Mouse (Mus musculus) liver, embryonic 12.5 days (tissue): ENCODE results near the gene Zfp609. TPM values are rescaled to one million over a fixed set of nuclear protein-coding genes. Genes with fewer than 3 reads are reported as not detected.
"Not testable (repeated sequence)": the region's sequence is repeated elsewhere in the genome, so short reads cannot be mapped to it uniquely, and the experiment has no call there.

Experiments
- ATAC-seq: fragments of 200-750 bp; cut with Nextera tagmentation; 2 replicates; pipeline ENCODE4 v1.8.0; 2017; ENCODE audit warnings: moderate number of reproducible peaks, mild to moderate bottlenecking, moderate library complexity
- H3K27ac ChIP-seq: fragments of 300-500 bp; sonication (generic); 2 replicates; pipeline ENCODE4 v1.5.1; 2016; ENCODE audit warnings: mild to moderate bottlenecking
- H3K27me3 ChIP-seq: fragments of 300-500 bp; sonication (generic); replicated peaks from 2 replicates; pipeline ENCODE4 v1.6.1; 2016; ENCODE audit warnings: mild to moderate bottlenecking, moderate library complexity
- H3K36me3 ChIP-seq: fragments of 300-500 bp; sonication (generic); 2 replicates; pipeline ENCODE4 v1.6.1; 2016; ENCODE audit warnings: mild to moderate bottlenecking, moderate library complexity
- H3K4me1 ChIP-seq: fragments of 300-500 bp; sonication (generic); 2 replicates; pipeline ENCODE4 v1.6.1; 2016
- H3K4me2 ChIP-seq: fragments of 300-500 bp; sonication (generic); 2 replicates; pipeline ENCODE4 v1.6.1; 2016; ENCODE audit warnings: mild to moderate bottlenecking, moderate library complexity
- H3K4me3 ChIP-seq: fragments of 300-500 bp; sonication (generic); 2 replicates; pipeline ENCODE4 v1.5.1; 2016; ENCODE audit warnings: mild to moderate bottlenecking, moderate library complexity
- H3K9ac ChIP-seq: fragments of 300-500 bp; sonication (generic); 2 replicates; pipeline ENCODE4 v1.6.1; 2016; ENCODE audit warnings: mild to moderate bottlenecking, moderate library complexity
- H3K9me3 ChIP-seq: fragments of 300-500 bp; sonication (generic); replicated peaks from 2 replicates; pipeline ENCODE4 v1.6.1; 2016; ENCODE audit warnings: mild to moderate bottlenecking, moderate library complexity
- WGBS: fragments of 180-500 bp; shearing (Covaris S2); methylation state at CpG from one replicate; pipeline ENCODE4 v1.1.7; 2016; ENCODE audit not compliant: insufficient replicate concordance; 5-methylcytosine and 5-hydroxymethylcytosine counted together
- polyA plus RNA-seq: library from polyadenylated mRNA; unstranded; fragments of >200 nt; fragmentation: Nextera tagmentation; extraction: Ambion mirVana; gene quantifications from 2 replicates; pipeline ENCODE4 v1.2.1, GENCODE M21; 2016

Zfp609 gene
- polyA plus RNA-seq, 1 experiment from 2014 or later: 3.8 TPM

- H3K27me3 ChIP-seq: no peaks in the 10 kb centered on the region
- H3K4me3 ChIP-seq: no peak overlapping the region
- no peak for ATAC-seq
- 45% methylated on average over 6 of the region's 6 CpGs for WGBS
- H3K9ac ChIP-seq: no peak overlapping the region
- no peaks in the 10 kb centered on the region for H3K9me3 ChIP-seq
- H3K4me1 ChIP-seq: no peaks in the 10 kb centered on the region
- H3K27ac ChIP-seq: no peak overlapping the region
- peaks cover 90% of the 10 kb centered on the region for H3K36me3 ChIP-seq
- no peak overlapping the region for H3K4me2 ChIP-seq
Measured at GRCm38 (mm10) chr9:65700504-65700903, 126.9 kb downstream of the Zfp609 start.

GRCm38 (mm10) chr9:65697992-65698391 lies 129.4 kb downstream of the Zfp609 start:
- H3K36me3 ChIP-seq: peaks cover 97% of the 10 kb centered on the region
- H3K9me3 ChIP-seq: no peaks in the 10 kb centered on the region
- ATAC-seq: no peak

GRCm38 (mm10) chr9:65697356-65697755 lies 130.0 kb downstream of the Zfp609 start:
- no peak overlapping the region for H3K27ac ChIP-seq
- no peak overlapping the region for H3K9ac ChIP-seq
- 69% methylated on average over 7 of the region's 7 CpGs for WGBS
- ATAC-seq: no peak
- no peaks in the 10 kb centered on the region for H3K9me3 ChIP-seq
- H3K27me3 ChIP-seq: no peaks in the 10 kb centered on the region
- no peak overlapping the region for H3K4me3 ChIP-seq
- peaks cover 8% of the 10 kb centered on the region for H3K4me1 ChIP-seq
- H3K36me3 ChIP-seq: peaks cover 96% of the 10 kb centered on the region
- no peak overlapping the region for H3K4me2 ChIP-seq

More at GRCm38 (mm10) chr9:65697992-65698391, 129.4 kb downstream of the Zfp609 start:
- Histone ChIP-seq H3K4me1 (peaks cover 4% of the 10 kb centered on the region; the same call in 1 of the 2 replicates), H3K9ac (no peak overlapping the region), H3K27me3 (no peaks in the 10 kb centered on the region), H3K4me2 (no peak overlapping the region), H3K27ac (no peak overlapping the region), H3K4me3 (no peak overlapping the region)

- Histone ChIP-seq H3K9me3 (no peaks in the 10 kb centered on the region), H3K4me3 (no peak overlapping the region), H3K9ac (no peak overlapping the region), H3K36me3 (peaks cover 94% of the 10 kb centered on the region), H3K27ac (no peak overlapping the region), H3K4me2 (no peak overlapping the region), H3K27me3 (no peaks in the 10 kb centered on the region), H3K4me1 (peaks cover 13% of the 10 kb centered on the region)
- no peak for ATAC-seq
Measured at GRCm38 (mm10) chr9:65696337-65696736, 131.0 kb downstream of the Zfp609 start.

- H3K9me3 ChIP-seq: no peaks in the 10 kb centered on the region
- no peaks in the 10 kb centered on the region for H3K27me3 ChIP-seq
- H3K27ac ChIP-seq: no peak overlapping the region
- H3K4me1 ChIP-seq: peaks cover 13% of the 10 kb centered on the region
- H3K4me2 ChIP-seq: no peak overlapping the region
- no peak overlapping the region for H3K9ac ChIP-seq
- 73% methylated on average over 3 of the region's 3 CpGs for WGBS
- H3K36me3 ChIP-seq: peaks cover 91% of the 10 kb centered on the region
- H3K4me3 ChIP-seq: no peak overlapping the region
- no peak for ATAC-seq
Measured at GRCm38 (mm10) chr9:65695646-65696045, 131.7 kb downstream of the Zfp609 start.

GRCm38 (mm10) chr9:65692959-65693603 lies 134.3 kb downstream of the Zfp609 start:
- peaks cover 13% of the 10 kb centered on the region for H3K4me1 ChIP-seq
- H3K36me3 ChIP-seq: peaks cover 82% of the 10 kb centered on the region
- H3K27me3 ChIP-seq: no peaks in the 10 kb centered on the region
- no peak overlapping the region for H3K4me3 ChIP-seq
- WGBS: 40% methylated on average over 5 of the region's 5 CpGs
- H3K9ac ChIP-seq: no peak overlapping the region
- no peak overlapping the region for H3K27ac ChIP-seq
- no peak overlapping the region for H3K4me2 ChIP-seq
- H3K9me3 ChIP-seq: no peaks in the 10 kb centered on the region
- ATAC-seq: no peak

- Histone ChIP-seq H3K9ac (no peak overlapping the region), H3K27ac (no peak overlapping the region), H3K27me3 (no peaks in the 10 kb centered on the region), H3K36me3 (peaks cover 82% of the 10 kb centered on the region), H3K9me3 (no peaks in the 10 kb centered on the region), H3K4me2 (no peak overlapping the region), H3K4me3 (no peak overlapping the region), H3K4me1 (peaks cover 13% of the 10 kb centered on the region)
- WGBS: 69% methylated on average over 3 of the region's 3 CpGs
- no peak for ATAC-seq
Measured at GRCm38 (mm10) chr9:65692466-65692865, 134.9 kb downstream of the Zfp609 start.

GRCm38 (mm10) chr9:65689869-65690268 lies 137.5 kb downstream of the Zfp609 start:
- not testable (repeated sequence) for H3K27ac ChIP-seq, H3K9me3 ChIP-seq, H3K27me3 ChIP-seq, ATAC-seq, H3K4me2 ChIP-seq, H3K4me3 ChIP-seq, H3K9ac ChIP-seq
- peaks cover 77% of the 10 kb centered on the region for H3K36me3 ChIP-seq
- 77% methylated on average over 2 of the region's 2 CpGs for WGBS
- H3K4me1 ChIP-seq: peaks cover 28% of the 10 kb centered on the region

- no peak overlapping the region for H3K4me3 ChIP-seq
- H3K4me1 ChIP-seq: peaks cover 60% of the 10 kb centered on the region
- peak overlapping the region; percentile 34; the same call in 1 of the 2 replicates for H3K27ac ChIP-seq
- H3K9me3 ChIP-seq: no peaks in the 10 kb centered on the region
- no peak overlapping the region for H3K9ac ChIP-seq
- H3K36me3 ChIP-seq: peaks cover 35% of the 10 kb centered on the region
- WGBS: 55% methylated on average over 2 of the region's 2 CpGs
- peak; percentile 62; the same call in 1 of the 2 replicates for ATAC-seq
- no peak overlapping the region for H3K4me2 ChIP-seq
- no peaks in the 10 kb centered on the region for H3K27me3 ChIP-seq
Measured at GRCm38 (mm10) chr9:65684704-65685103, 142.7 kb downstream of the Zfp609 start.

- no peak overlapping the region for H3K27ac ChIP-seq
- ATAC-seq: no peak
Measured at GRCm38 (mm10) chr9:65682994-65683393, 144.4 kb downstream of the Zfp609 start.

GRCm38 (mm10) chr9:65682183-65682582 lies 145.2 kb downstream of the Zfp609 start:
- Histone ChIP-seq H3K4me2 (no peak overlapping the region), H3K4me3 (no peak overlapping the region), H3K36me3 (peaks cover 17% of the 10 kb centered on the region), H3K27ac (no peak overlapping the region), H3K27me3 (no peaks in the 10 kb centered on the region), H3K4me1 (peaks cover 85% of the 10 kb centered on the region), H3K9ac (no peak overlapping the region), H3K9me3 (no peaks in the 10 kb centered on the region)
- ATAC-seq: no peak
- 70% methylated on average over 3 of the region's 3 CpGs for WGBS

More at GRCm38 (mm10) chr9:65682994-65683393, 144.4 kb downstream of the Zfp609 start:
- 64% methylated on average over 1 of the region's 1 CpGs for WGBS
- Histone ChIP-seq H3K9ac (no peak overlapping the region), H3K4me1 (peaks cover 77% of the 10 kb centered on the region), H3K4me2 (no peak overlapping the region), H3K27me3 (no peaks in the 10 kb centered on the region), H3K4me3 (no peak overlapping the region), H3K9me3 (no peaks in the 10 kb centered on the region), H3K36me3 (peaks cover 25% of the 10 kb centered on the region)

- 73% methylated on average over 2 of the region's 2 CpGs for WGBS
- no peaks in the 10 kb centered on the region for H3K9me3 ChIP-seq
- H3K9ac ChIP-seq: no peak overlapping the region
- H3K4me3 ChIP-seq: no peak overlapping the region
- H3K36me3 ChIP-seq: peaks cover 11% of the 10 kb centered on the region
- H3K4me1 ChIP-seq: peaks cover 90% of the 10 kb centered on the region
- ATAC-seq: no peak
- H3K27ac ChIP-seq: no peak overlapping the region
- no peak overlapping the region for H3K4me2 ChIP-seq
- H3K27me3 ChIP-seq: no peaks in the 10 kb centered on the region
Measured at GRCm38 (mm10) chr9:65681634-65681940, 145.8 kb downstream of the Zfp609 start.
